ENCODE assay signal across 1 mouse cellular context in the genomic region with DNA sequence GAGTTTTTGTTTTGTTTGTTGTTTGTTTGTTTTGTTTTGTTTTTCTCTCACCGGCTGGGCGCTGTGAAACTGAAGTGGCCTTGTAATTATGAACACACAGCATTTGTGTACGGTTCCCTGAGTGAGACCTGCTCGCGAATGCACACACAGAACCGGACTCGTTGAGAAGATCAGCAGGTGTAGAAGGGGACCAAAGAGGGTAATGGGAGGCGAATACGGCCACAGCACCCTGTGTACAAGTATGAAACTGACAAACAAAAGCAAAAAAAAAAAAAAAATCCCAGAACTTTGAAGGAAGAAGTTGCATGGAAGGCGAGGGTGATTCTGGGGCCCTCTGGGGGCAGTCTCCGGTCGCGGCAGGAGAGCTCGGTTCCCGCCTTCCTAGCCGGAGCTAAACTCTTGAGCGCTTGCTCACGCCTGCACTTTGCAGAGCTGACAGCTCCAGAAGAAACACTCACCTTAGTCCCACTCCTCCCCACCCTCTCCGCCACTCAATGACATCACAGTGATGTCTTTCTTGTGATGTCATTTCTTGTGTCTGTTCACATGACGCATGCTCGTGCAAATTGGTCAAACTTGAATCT.
TF ChIP-seq lines count a peak whose summit lies in the region.

No protein-coding gene starts in this region.

TF ChIP-seq in MEL, 35 proteins besides CTCF, POLR2A, EP300 and RAD21 (continued from another document):
- TF ChIP-seq ZNF384 (IDR thresholded peaks at IDR 0.05; ENCODE audit: low read depth, low read length) = peak; percentile 72
- 0 out of 2 replicates have a peak, but pooled peaks have one; percentile 13 for TF ChIP-seq TBP (IDR thresholded peaks at IDR 0.05; ENCODE audit: low read depth, low read length)
- TF ChIP-seq MAZ (IDR thresholded peaks at IDR 0.05; ENCODE audit: low read depth, low read length) = no peak
- no peak for TF ChIP-seq GABPA (IDR thresholded peaks at IDR 0.05; ENCODE audit: low read depth, low read length)
- TF ChIP-seq NRF1 (IDR thresholded peaks at IDR 0.05; ENCODE audit: insufficient read depth, low read depth, low read length, poor library complexity, severe bottlenecking) = peak; percentile 51; the same call in 1 of the 2 replicates
